In the genomic region with DNA sequence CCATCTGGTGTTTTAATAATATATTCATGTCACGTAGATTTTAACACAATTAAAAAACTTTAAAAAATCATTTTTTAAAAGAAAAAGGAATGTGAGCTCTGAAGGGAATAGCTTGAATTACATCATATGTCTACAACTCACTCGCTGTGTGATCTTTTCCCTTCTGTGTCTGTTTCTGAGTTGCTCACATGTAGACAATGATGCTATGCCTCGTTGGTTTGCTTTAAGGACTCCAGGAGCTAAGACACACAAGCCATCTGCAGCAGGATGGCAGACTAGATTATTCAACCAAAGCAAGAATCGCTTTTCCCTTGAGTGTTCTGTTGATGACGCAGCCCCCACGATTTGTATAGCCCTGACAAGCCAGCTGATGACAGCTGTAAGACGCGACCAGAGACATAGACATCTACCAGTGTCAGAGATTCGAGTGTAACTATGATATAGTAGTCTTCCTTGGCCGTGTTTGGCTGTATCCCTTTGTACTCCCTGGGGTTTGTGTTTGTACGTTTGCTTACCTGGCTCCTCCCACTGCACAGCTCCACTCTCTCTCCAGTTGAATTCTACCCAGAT, we compare ENCODE assay signal across 33 mouse cellular contexts. TPM values are rescaled to one million over a fixed set of nuclear protein-coding genes. Genes with fewer than 3 reads are reported as not detected.
DNase-seq lines count a peak whose midpoint lies in the region; ATAC-seq and TF ChIP-seq lines count a peak whose summit lies in the region.
"Had no signal": no experiment of that assay in that cellular context is flagged by ENCODE, and none has a peak within 500 bp of the region (broad histone marks: within the 10 kb centered on the region; RNA-seq: fewer than 3 reads in every experiment).

No protein-coding gene starts in this region.

- no peaks in the 10 kb centered on the region for H3K4me1 ChIP-seq in hindbrain, embryonic 14.5 days (replicated peaks; ENCODE audit: control insufficient read depth, insufficient read depth, low read length)
- H3K4me1 ChIP-seq in hindbrain, embryonic 10.5 days (replicated peaks) = peaks cover 9% of the 10 kb centered on the region; the same call in 1 of the 2 replicates
- H3K4me1 ChIP-seq: embryonic facial prominence, embryonic 10.5 days; forebrain, embryonic 12.5 days; liver, embryonic 12.5 days; neural tube, embryonic 12.5 days had no signal

- TF ChIP-seq CTCF in brain, embryonic 14.5 days (IDR thresholded peaks at IDR 0.05; ENCODE audit: borderline replicate concordance, extremely low read depth, insufficient read depth, insufficient read length) = no peak
- TF ChIP-seq CTCF in gastrocnemius, adult 2 months (IDR thresholded peaks at IDR 0.05) = no peak

- no peaks in the 10 kb centered on the region for H3K9me3 ChIP-seq in hindbrain, embryonic 14.5 days (ENCODE audit: control insufficient read depth, low read length)
- H3K9me3 ChIP-seq in hindbrain, embryonic 10.5 days = peaks cover 5% of the 10 kb centered on the region; the same call in 1 of the 2 replicates
- H3K9me3 ChIP-seq: embryonic facial prominence, embryonic 10.5 days; embryonic facial prominence, embryonic 15.5 days; forebrain, embryonic 12.5 days; liver, embryonic 12.5 days; neural tube, embryonic 12.5 days had no signal

- H3K27ac ChIP-seq in hindbrain, embryonic 14.5 days = no peak overlapping the region
- no peak overlapping the region for H3K27ac ChIP-seq in hindbrain, embryonic 10.5 days
- no peak overlapping the region for H3K27ac ChIP-seq in gastrocnemius, adult 2 months
- H3K27ac ChIP-seq: embryonic facial prominence, embryonic 10.5 days; embryonic facial prominence, embryonic 15.5 days; forebrain, embryonic 12.5 days; limb, embryonic 13.5 days; liver, embryonic 12.5 days; macrophage; neural tube, embryonic 12.5 days; stomach, postnatal 0 days had no signal

- intact Hi-C loops in gastrocnemius, adult 2 months (cut with DNase I) = no loop called here

- ATAC-seq in hindbrain, embryonic 14.5 days (ENCODE audit: low FRiP score) = no peak
- ATAC-seq: CD4-positive, CD25-positive, alpha-beta regulatory T cell, adult 4 months; intestine, postnatal 0 days; liver, embryonic 12.5 days; liver, postnatal 0 days; lung, postnatal 0 days had no signal

- H3K36me3 ChIP-seq in hindbrain, embryonic 14.5 days (replicated peaks; ENCODE audit: control insufficient read depth, insufficient read depth) = no peaks in the 10 kb centered on the region
- no peaks in the 10 kb centered on the region for H3K36me3 ChIP-seq in hindbrain, embryonic 10.5 days
- H3K36me3 ChIP-seq: embryonic facial prominence, embryonic 10.5 days; embryonic facial prominence, embryonic 15.5 days; forebrain, embryonic 12.5 days; limb, embryonic 13.5 days; liver, embryonic 12.5 days; neural tube, embryonic 12.5 days had no signal

- H3K4me3 ChIP-seq in hindbrain, embryonic 14.5 days (replicated peaks; ENCODE audit: low read length) = no peak overlapping the region
- H3K4me3 ChIP-seq in hindbrain, embryonic 10.5 days = no peak overlapping the region
- H3K4me3 ChIP-seq in gastrocnemius, adult 2 months = no peak overlapping the region
- H3K4me3 ChIP-seq: embryonic facial prominence, embryonic 10.5 days; embryonic facial prominence, embryonic 15.5 days; forebrain, embryonic 12.5 days; limb, embryonic 13.5 days; liver, embryonic 12.5 days; neural tube, embryonic 12.5 days had no signal

- H3K9ac ChIP-seq in hindbrain, embryonic 14.5 days = no peak overlapping the region
- H3K9ac ChIP-seq: embryonic facial prominence, embryonic 15.5 days; forebrain, embryonic 12.5 days; limb, embryonic 13.5 days; liver, embryonic 12.5 days; liver, postnatal 0 days; neural tube, embryonic 12.5 days had no signal

- 52% methylated on average over 11 of the region's 11 CpGs for WGBS in hindbrain, embryonic 14.5 days
- 75% methylated on average over 11 of the region's 11 CpGs for WGBS in hindbrain, embryonic 10.5 days

- no peak overlapping the region for H3K4me2 ChIP-seq in hindbrain, embryonic 14.5 days (replicated peaks)
- H3K4me2 ChIP-seq: embryonic facial prominence, embryonic 15.5 days; forebrain, embryonic 12.5 days; heart, embryonic 11.5 days; limb, embryonic 13.5 days; liver, embryonic 12.5 days; neural tube, embryonic 12.5 days had no signal

- H3K27me3 ChIP-seq in hindbrain, embryonic 14.5 days (ENCODE audit: control insufficient read depth, insufficient read depth, low read length) = no peaks in the 10 kb centered on the region
- H3K27me3 ChIP-seq in hindbrain, embryonic 10.5 days (ENCODE audit: insufficient read depth, poor library complexity, severe bottlenecking) = no peaks in the 10 kb centered on the region
- H3K27me3 ChIP-seq: embryonic facial prominence, embryonic 15.5 days; forebrain, embryonic 12.5 days; limb, embryonic 13.5 days; liver, embryonic 12.5 days; neural tube, embryonic 12.5 days had no signal

- DNase-seq in hindbrain, embryonic 14.5 days (ENCODE audit: low spot score) = peak; percentile 29
- DNase-seq in hindbrain, embryonic 10.5 days (ENCODE audit: low spot score) = no peak
- peak; percentile 34 to 41 for DNase-seq in B cell, adult 2 months
- peak; percentile 22 for DNase-seq in brain, embryonic 14.5 days (ENCODE audit: low read depth)
- DNase-seq in retina, postnatal 1 day = peak; percentile 26
- no peak for DNase-seq in gastrocnemius, adult 2 months
- no peak for DNase-seq in kidney, postnatal 10 days
- DNase-seq: adrenal gland, postnatal 36 days; cerebellum, adult 8-10 months; cerebellum, postnatal 25 days; gastrocnemius, postnatal 36 days; heart, adult 18-20 months; heart, postnatal 36 days; kidney, adult 9 months; kidney, postnatal 14 days; liver, postnatal 0 days; midbrain, embryonic 14.5 days; right cerebral cortex, adult 18-20 months; spleen, adult 18-20 months; thymus, adult 18-20 months; thymus, postnatal 36 days had no signal

- TF ChIP-seq POLR2A in brain, embryonic 14.5 days (IDR thresholded peaks at IDR 0.05; ENCODE audit: borderline replicate concordance, extremely low read depth, insufficient read depth, insufficient read length, poor library complexity, severe bottlenecking) = no peak

RNA-seq across cellular contexts. Expression of gene Gpr68, which starts 42.4 kb away (rescaled TPM):
- 3.1 and 3.7 TPM in 2 replicates for polyA plus RNA-seq in hindbrain, embryonic 14.5 days (2014; fragmentation: Nextera tagmentation; extraction: Ambion mirVana)
- 0.10 and 0.21 TPM in 2 replicates for polyA plus RNA-seq in hindbrain, embryonic 10.5 days (2016; fragmentation: Nextera tagmentation; extraction: Ambion mirVana)
- polyA plus RNA-seq in brain, embryonic 14.5 days (2012; rRNA removed) = 1.8 and 3.4 TPM in 2 replicates
- total RNA-seq in gastrocnemius, adult 2 months (2021) = under 1 TPM in 1 of 2 experiments, not detected in 1; 0.14 TPM

Comparison
In these comparisons a context has a peak if more than half of its experiments do, and no peak if none do; other contexts are left out.
1. DNase-seq: peak in hindbrain, embryonic 14.5 days (single experiment), B cell, adult 2 months (2 of 2), brain, embryonic 14.5 days (single experiment) and retina, postnatal 1 day (single experiment); none in hindbrain, embryonic 10.5 days (single experiment), gastrocnemius, adult 2 months (single experiment) and kidney, postnatal 10 days (single experiment).